Mouse (Mus musculus): ENCODE measurements around the gene Rapgef3. TPM values are rescaled to one million over a fixed set of nuclear protein-coding genes. Genes with fewer than 3 reads are reported as not detected.
A peak's percentile ranks its signal among the peaks of the same experiment; 100 is the strongest.

The Rapgef3 gene
- polyA plus RNA-seq, 1 experiment from 2014 or later: 1.8 TPM

DNA sequence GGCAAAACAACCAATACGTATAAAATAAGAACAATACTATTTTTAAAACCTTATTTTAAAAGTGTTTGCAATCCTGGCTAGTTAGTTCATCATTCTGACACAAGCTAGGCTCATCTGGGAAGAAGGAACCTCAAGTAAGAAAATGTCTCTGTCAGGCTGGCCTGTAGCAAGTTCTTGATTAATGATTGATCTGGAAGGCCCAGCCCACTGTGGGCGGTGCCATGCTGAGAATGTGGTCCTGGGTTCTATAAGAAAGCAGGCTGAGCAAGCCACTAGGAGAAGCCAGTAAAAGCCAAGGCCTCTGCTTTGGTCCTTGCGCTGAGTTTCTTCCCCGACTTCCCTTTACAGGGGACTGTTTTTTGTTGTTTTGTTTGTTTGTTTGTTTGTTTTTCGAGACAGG is 15.3 kb downstream of the Rapgef3 start:
- 74% methylated on average over 5 of the region's 5 CpGs for WGBS (ENCODE audit: insufficient replicate concordance)

GRCm38 (mm10) chr15:97751676-97752075 is 16.1 kb downstream of the Rapgef3 start:
- H3K36me3 ChIP-seq: no peaks in the 10 kb centered on the region
- WGBS (ENCODE audit: insufficient replicate concordance): 78% methylated on average over 2 of the region's 2 CpGs
- H3K9ac ChIP-seq: no peak overlapping the region
- H3K27me3 ChIP-seq: no peaks in the 10 kb centered on the region
- peaks cover 34% of the 10 kb centered on the region for H3K4me1 ChIP-seq (replicated peaks)
- H3K9me3 ChIP-seq (replicated peaks): no peaks in the 10 kb centered on the region
- H3K4me2 ChIP-seq: no peak overlapping the region
- H3K4me3 ChIP-seq (replicated peaks): no peak overlapping the region
- H3K27ac ChIP-seq: no peak overlapping the region
- no peak for DNase-seq
- no peak for ATAC-seq (ENCODE audit: low read depth)

More for the DNA sequence above, 15.3 kb downstream of the Rapgef3 start:
- Histone ChIP-seq H3K27me3 (peaks cover 4% of the 10 kb centered on the region; the same call in 1 of the 2 replicates), H3K4me3 (replicated peaks) (no peak overlapping the region), H3K9ac (no peak overlapping the region), H3K36me3 (no peaks in the 10 kb centered on the region), H3K9me3 (replicated peaks) (no peaks in the 10 kb centered on the region), H3K27ac (no peak overlapping the region), H3K4me2 (no peak overlapping the region), H3K4me1 (replicated peaks) (peaks cover 27% of the 10 kb centered on the region)
- no peak for DNase-seq
- ATAC-seq (ENCODE audit: low read depth): no peak

GRCm38 (mm10) chr15:97750697-97751096 is 17.1 kb downstream of the Rapgef3 start:
- Histone ChIP-seq H3K4me1 (replicated peaks) (peaks cover 44% of the 10 kb centered on the region), H3K36me3 (no peaks in the 10 kb centered on the region), H3K9me3 (replicated peaks) (no peaks in the 10 kb centered on the region), H3K9ac (no peak overlapping the region; the same call in 1 of the 2 replicates), H3K27me3 (no peaks in the 10 kb centered on the region), H3K4me3 (replicated peaks) (no peak overlapping the region), H3K4me2 (no peak overlapping the region), H3K27ac (no peak overlapping the region)
- 28% methylated on average over 12 of the region's 12 CpGs for WGBS (ENCODE audit: insufficient replicate concordance)
- DNase-seq (no peak), ATAC-seq (ENCODE audit: low read depth) (no peak)

DNA sequence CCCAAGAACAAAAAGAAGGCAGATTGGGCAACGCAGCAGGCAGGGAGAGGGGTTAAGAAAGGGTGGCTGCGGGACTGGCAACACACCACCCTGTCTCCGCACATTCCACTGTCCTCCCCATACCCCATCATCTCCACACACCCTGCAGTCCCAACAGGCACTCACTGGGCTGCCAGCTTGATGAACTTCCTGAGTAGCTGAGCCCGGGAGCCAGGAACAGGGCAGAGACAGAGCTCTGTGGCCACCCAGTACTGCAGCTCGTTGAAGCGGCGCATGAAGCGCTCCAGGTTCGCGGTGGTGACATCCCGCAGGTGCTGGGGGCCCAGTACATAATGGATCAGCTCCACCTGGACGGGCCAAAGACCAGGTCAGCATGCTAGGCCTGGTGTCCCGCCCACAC is 17.9 kb downstream of the Rapgef3 start:
- H3K4me2 ChIP-seq: no peak overlapping the region
- 82% methylated on average over 13 of the region's 13 CpGs for WGBS (ENCODE audit: insufficient replicate concordance)
- no peaks in the 10 kb centered on the region for H3K9me3 ChIP-seq (replicated peaks)
- no peak overlapping the region for H3K27ac ChIP-seq
- DNase-seq: no peak
- H3K36me3 ChIP-seq: no peaks in the 10 kb centered on the region
- no peak overlapping the region for H3K4me3 ChIP-seq (replicated peaks)
- no peak overlapping the region for H3K9ac ChIP-seq
- peaks cover 52% of the 10 kb centered on the region for H3K4me1 ChIP-seq (replicated peaks)
- ATAC-seq (ENCODE audit: low read depth): no peak
- H3K27me3 ChIP-seq: no peaks in the 10 kb centered on the region

DNA sequence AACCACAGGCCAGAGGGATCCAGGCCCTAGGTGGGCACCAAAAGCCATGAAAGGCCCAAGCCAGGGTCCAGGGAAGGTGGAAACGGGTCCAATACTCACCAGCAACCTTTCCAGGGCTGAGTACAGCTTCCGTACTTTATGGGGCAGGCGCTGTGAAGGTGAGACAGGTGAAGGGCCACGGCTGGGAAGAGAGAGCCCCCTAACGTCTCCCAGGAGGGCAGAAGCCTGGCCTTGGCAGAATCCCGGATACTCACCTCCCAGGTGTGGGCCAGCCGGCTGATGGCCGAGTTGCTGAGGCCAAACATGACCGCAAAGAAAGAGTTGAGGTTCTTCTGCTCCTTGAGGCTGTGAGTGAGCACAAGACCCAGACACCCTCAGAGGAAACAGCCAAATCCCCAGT is 18.4 kb downstream of the Rapgef3 start:
- Histone ChIP-seq H3K4me3 (replicated peaks) (no peak overlapping the region), H3K9ac (no peak overlapping the region), H3K36me3 (no peaks in the 10 kb centered on the region), H3K27ac (no peak overlapping the region), H3K27me3 (no peaks in the 10 kb centered on the region), H3K4me1 (replicated peaks) (peaks cover 55% of the 10 kb centered on the region), H3K9me3 (replicated peaks) (no peaks in the 10 kb centered on the region), H3K4me2 (no peak overlapping the region)
- ATAC-seq (ENCODE audit: low read depth) (no peak), DNase-seq (no peak)
- WGBS (ENCODE audit: insufficient replicate concordance): 80% methylated on average over 9 of the region's 9 CpGs

GRCm38 (mm10) chr15:97748964-97749363 is 18.8 kb downstream of the Rapgef3 start:
- WGBS (ENCODE audit: insufficient replicate concordance): 75% methylated on average over 4 of the region's 4 CpGs
- H3K27me3 ChIP-seq: no peaks in the 10 kb centered on the region
- peaks cover 60% of the 10 kb centered on the region for H3K4me1 ChIP-seq (replicated peaks)

GRCm38 (mm10) chr15:97748309-97748708 is 19.5 kb downstream of the Rapgef3 start:
- Histone ChIP-seq H3K27ac (no peak overlapping the region), H3K27me3 (no peaks in the 10 kb centered on the region), H3K4me3 (replicated peaks) (no peak overlapping the region), H3K36me3 (no peaks in the 10 kb centered on the region), H3K9me3 (replicated peaks) (no peaks in the 10 kb centered on the region), H3K4me2 (no peak overlapping the region), H3K4me1 (replicated peaks) (peaks cover 63% of the 10 kb centered on the region), H3K9ac (no peak overlapping the region)
- DNase-seq: peak; percentile 30
- ATAC-seq (ENCODE audit: low read depth): peak; percentile 58
- 25% methylated on average over 10 of the region's 10 CpGs for WGBS (ENCODE audit: insufficient replicate concordance)

More at GRCm38 (mm10) chr15:97748964-97749363, 18.8 kb downstream of the Rapgef3 start:
- H3K27ac ChIP-seq: no peak overlapping the region
- H3K4me3 ChIP-seq (replicated peaks): no peak overlapping the region
- H3K9ac ChIP-seq: no peak overlapping the region
- H3K36me3 ChIP-seq: no peaks in the 10 kb centered on the region
- no peak overlapping the region for H3K4me2 ChIP-seq
- no peaks in the 10 kb centered on the region for H3K9me3 ChIP-seq (replicated peaks)
- ATAC-seq (ENCODE audit: low read depth) (no peak), DNase-seq (no peak)

DNA sequence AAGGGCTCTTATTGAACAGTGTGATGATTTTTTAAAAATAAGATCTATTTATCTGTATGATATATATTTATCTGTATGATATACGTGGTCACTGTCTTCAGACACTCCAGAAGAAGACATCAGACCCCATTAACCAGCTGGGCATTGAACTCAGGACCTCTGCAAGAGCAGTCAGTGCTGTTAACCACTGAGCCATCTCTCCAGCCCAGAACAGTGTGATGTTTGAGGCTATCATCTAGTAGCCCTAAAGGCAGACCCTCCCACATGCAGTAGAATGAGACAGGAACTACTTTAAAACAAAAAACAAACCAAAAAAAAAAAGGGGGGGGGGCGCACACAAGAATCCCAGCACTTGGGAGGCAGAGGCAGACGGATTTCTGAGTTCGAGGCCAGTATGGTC is 20.3 kb downstream of the Rapgef3 start:
- H3K4me3 ChIP-seq (replicated peaks): no peak overlapping the region
- no peak for DNase-seq
- H3K36me3 ChIP-seq: no peaks in the 10 kb centered on the region
- H3K27ac ChIP-seq: no peak overlapping the region
- peaks cover 63% of the 10 kb centered on the region for H3K4me1 ChIP-seq (replicated peaks)
- no peaks in the 10 kb centered on the region for H3K27me3 ChIP-seq
- WGBS (ENCODE audit: insufficient replicate concordance): 68% methylated on average over 4 of the region's 4 CpGs
- H3K4me2 ChIP-seq: no peak overlapping the region
- H3K9me3 ChIP-seq (replicated peaks): no peaks in the 10 kb centered on the region
- ATAC-seq (ENCODE audit: low read depth): no peak
- H3K9ac ChIP-seq: no peak overlapping the region

- H3K27me3 ChIP-seq: no peaks in the 10 kb centered on the region
- WGBS (ENCODE audit: insufficient replicate concordance): 57% methylated on average over 24 of the region's 24 CpGs
- H3K4me2 ChIP-seq: peak overlapping the region; percentile 23
- DNase-seq (peak; percentile 33), ATAC-seq (ENCODE audit: low read depth) (peak; percentile 58)
- H3K4me3 ChIP-seq (replicated peaks): no peak overlapping the region
- H3K36me3 ChIP-seq: no peaks in the 10 kb centered on the region
- peak overlapping the region; percentile 41; the same call in 1 of the 2 replicates for H3K27ac ChIP-seq
- no peak overlapping the region for H3K9ac ChIP-seq
- no peaks in the 10 kb centered on the region for H3K9me3 ChIP-seq (replicated peaks)
- H3K4me1 ChIP-seq (replicated peaks): peaks cover 63% of the 10 kb centered on the region
These were observed 21.0 kb downstream of the Rapgef3 start for GRCm38 (mm10) chr15:97746748-97747147.

GRCm38 (mm10) chr15:97746278-97746677 is 21.5 kb downstream of the Rapgef3 start:
- no peaks in the 10 kb centered on the region for H3K27me3 ChIP-seq
- no peaks in the 10 kb centered on the region for H3K36me3 ChIP-seq
- H3K4me1 ChIP-seq (replicated peaks): peaks cover 68% of the 10 kb centered on the region
- DNase-seq: no peak
- H3K9me3 ChIP-seq (replicated peaks): no peaks in the 10 kb centered on the region
- no peak overlapping the region for H3K9ac ChIP-seq
- H3K4me3 ChIP-seq (replicated peaks): no peak overlapping the region
- H3K4me2 ChIP-seq: peak overlapping the region; percentile 23; the same call in 1 of the 2 replicates
- no peak for ATAC-seq (ENCODE audit: low read depth)
- 66% methylated on average over 10 of the region's 10 CpGs for WGBS (ENCODE audit: insufficient replicate concordance)
- H3K27ac ChIP-seq: no peak overlapping the region

- 60% methylated on average over 10 of the region's 10 CpGs for WGBS (ENCODE audit: insufficient replicate concordance)
- peak overlapping the region; percentile 58 for H3K27ac ChIP-seq
- H3K4me2 ChIP-seq: no peak overlapping the region
- H3K27me3 ChIP-seq: no peaks in the 10 kb centered on the region
- H3K4me1 ChIP-seq (replicated peaks): peaks cover 61% of the 10 kb centered on the region
- H3K9me3 ChIP-seq (replicated peaks): no peaks in the 10 kb centered on the region
- H3K4me3 ChIP-seq (replicated peaks): no peak overlapping the region
- peak overlapping the region; percentile 39; the same call in 1 of the 2 replicates for H3K9ac ChIP-seq
- H3K36me3 ChIP-seq: no peaks in the 10 kb centered on the region
- peak; percentile 4; the same call in 1 of the 2 replicates for ATAC-seq (ENCODE audit: low read depth)
- no peak for DNase-seq
These were observed 22.4 kb downstream of the Rapgef3 start for GRCm38 (mm10) chr15:97745331-97745730.

GRCm38 (mm10) chr15:97744930-97745329 is 22.8 kb downstream of the Rapgef3 start:
- DNase-seq: peak; percentile 61
- Histone ChIP-seq H3K27me3 (no peaks in the 10 kb centered on the region), H3K4me3 (replicated peaks) (no peak overlapping the region), H3K9ac (peak overlapping the region; percentile 39; the same call in 1 of the 2 replicates), H3K4me1 (replicated peaks) (peaks cover 60% of the 10 kb centered on the region), H3K27ac (peak overlapping the region; percentile 58), H3K9me3 (replicated peaks) (no peaks in the 10 kb centered on the region), H3K36me3 (no peaks in the 10 kb centered on the region), H3K4me2 (no peak overlapping the region)
- peak; percentile 85 for ATAC-seq (ENCODE audit: low read depth)
- WGBS (ENCODE audit: insufficient replicate concordance): 35% methylated on average over 10 of the region's 10 CpGs

All from liver, embryonic 13.5 days (tissue).